Mouse (Mus musculus) liver (tissue): ENCODE measurements around the gene Hpn.

Experiments used
- DNase-seq: peaks from one replicate; pipeline ENCODE4 v3.0.0-alpha.2; 2020; ENCODE audit warnings: mixed read lengths

Gene Hpn

DNA sequence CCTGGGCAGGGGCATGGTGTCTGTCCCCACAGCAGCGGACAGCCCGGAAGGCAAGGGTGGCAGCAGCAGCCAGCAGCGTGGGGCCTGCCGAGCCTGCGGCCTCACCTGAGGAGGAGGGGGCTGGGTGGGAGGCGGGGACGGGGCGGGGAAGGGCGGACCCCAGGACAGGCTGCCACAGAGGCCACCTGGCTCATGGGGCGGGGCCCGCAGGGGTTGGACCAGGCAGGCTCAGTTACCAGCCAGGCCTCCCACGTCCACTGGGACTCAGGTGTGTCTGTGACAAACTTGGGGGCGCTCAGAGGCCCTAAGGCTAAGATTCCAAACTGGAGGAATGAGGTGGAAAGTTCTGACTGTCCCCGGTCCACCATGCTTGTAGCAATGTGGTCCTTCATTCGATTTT is at the start of gene Hpn:
Gene Hpn (minus strand): TSS at position 109 of the 400 bp plus-strand sequence.
- peak; percentile 70 for DNase-seq

GRCm38 (mm10) chr7:31164748-31165147 is 49.7 kb upstream of the Hpn start:
- DNase-seq, result no peak

GRCm38 (mm10) chr7:31163666-31164577 is 48.8 kb upstream of the Hpn start:
- no peak for DNase-seq

DNA sequence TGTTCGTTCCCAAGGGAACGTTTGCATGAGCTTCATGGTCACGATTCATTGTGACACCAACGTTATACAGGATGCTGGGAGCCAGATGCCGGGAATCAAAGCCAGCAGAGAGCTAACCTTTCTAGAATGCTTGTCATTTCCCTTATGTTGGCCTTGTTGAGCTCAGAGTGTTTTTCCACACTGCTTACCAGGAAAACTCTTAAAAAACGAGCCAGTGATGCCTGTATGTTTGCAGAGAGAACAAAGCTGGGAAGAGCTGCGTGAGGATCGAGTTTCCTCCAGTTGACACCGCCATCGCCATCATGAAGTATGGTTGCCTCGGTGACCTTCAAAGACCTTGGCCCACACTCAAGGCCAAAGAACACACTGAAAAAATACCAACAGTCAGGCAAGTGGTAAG is 47.2 kb upstream of the Hpn start:
- DNase-seq, result no peak

GRCm38 (mm10) chr7:31161831-31162230 is 46.7 kb upstream of the Hpn start:
- no peak for DNase-seq

DNA sequence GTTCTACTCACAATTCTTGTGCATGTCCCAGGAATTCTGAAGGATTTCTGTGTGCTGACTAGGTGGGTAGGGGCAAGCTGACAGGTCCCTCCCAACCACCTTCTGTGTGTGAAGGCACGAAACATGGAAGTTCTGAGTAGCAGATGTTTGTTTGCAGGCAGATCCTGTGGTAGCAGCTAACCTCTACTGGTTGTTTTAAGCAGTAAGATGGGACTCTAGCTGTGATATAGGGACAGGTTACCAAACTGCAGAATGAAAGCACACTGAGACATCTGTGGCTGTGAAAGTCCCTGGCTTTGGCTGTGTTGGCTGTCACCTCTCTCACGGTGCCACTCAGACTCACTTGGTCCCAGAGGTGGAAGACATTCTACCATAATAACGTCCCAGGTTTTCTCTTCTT is 46.2 kb upstream of the Hpn start:
- no peak for DNase-seq

DNA sequence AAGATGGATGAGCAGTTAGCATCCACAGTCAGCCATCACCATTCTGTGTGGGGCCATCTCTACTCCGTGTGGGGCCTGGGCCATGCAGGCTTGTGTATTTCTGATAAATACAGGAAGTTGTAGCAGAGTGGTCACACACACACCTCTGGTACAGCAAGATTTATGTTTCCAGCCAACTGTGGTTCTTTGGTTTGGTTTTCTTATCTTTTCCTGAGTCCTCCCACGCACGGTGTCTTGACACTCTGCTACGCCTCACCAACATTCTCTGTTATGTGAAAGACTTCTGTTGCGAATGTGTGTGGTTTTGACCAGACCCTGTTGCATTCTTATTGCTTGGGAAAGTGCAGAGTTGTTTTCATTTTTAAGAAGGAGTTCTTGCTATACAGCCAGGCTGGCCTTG is 45.7 kb upstream of the Hpn start:
- DNase-seq, result no peak

GRCm38 (mm10) chr7:31156034-31156928 is 41.2 kb upstream of the Hpn start:
- peak; percentile 50 for DNase-seq

DNA sequence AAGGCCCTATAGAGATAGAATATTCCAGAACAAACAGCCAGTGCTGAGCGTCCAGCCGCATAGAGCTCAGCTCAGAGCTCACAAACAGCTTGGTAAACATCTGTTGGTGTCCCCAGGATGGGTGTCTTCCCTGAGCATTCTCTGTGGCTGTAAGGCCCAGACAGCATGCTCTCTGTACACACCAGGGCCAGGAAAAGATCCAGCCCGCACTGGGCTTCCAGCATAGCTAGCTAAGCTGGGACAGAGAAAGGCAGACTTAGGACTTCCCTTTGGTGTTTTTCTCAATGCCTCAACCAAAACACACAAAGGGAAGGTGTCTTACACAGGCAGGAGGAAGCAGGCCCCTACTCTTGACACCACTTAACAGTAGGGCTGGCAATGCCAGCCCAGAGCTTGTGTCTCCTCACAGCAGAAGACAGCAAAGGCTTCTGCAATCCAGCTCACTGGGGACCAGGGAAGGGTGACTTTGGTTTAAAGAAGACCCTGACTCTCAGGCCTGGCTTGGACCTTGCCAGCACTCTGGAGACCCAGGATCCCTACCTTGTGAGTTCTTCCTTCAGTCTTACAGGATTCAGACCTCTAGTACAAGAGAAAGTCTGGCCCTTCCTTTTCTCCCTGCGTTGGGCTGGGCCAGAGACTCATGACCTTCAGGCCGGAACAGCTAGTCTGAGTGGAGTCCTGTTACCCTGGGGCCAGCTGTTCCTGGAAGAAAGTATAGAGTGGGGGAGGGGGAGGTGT is 40.4 kb upstream of the Hpn start, which contains the start of gene Gramd1a:
Gene Gramd1a (minus strand): TSS at position 601 of the 738 bp plus-strand sequence.
- no peak for DNase-seq

DNA sequence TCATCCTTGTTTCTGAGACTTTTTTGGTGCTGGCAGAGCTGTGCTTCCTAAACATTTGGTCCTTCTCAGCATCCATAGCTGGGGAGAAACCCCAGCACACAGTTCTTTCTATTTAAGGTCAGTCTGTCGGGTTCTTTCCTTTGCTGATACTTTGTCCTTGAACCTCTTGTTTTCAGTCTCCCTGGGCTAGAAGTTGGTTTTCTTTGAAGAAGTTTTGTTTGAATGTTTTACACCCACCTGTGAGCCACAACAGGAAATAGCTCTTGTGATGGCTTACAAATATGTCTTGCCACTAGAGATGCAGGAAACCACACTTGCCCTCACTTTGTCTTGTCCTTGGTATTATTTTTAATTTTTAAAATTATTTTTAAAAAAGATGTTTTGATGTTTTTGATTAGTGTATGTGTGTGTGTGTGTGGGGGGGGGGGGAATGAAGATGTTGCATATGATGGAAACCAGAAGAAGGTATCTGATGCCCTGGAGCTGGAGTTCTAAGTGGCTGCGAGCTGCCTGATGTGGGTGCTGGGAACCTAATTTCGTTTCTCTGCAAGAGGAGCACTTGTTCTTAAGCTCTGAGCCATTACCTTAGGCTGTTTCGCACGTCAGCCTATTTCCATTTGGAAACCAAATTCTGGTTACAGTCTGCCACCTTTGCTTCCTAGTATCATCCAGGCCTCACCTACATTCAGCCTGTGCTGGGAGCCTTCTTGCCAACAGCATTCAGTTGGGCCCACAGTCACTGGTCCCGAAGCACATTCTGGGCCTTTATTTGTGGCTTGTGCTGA is 38.6 kb upstream of the Hpn start:
- no peak for DNase-seq

- DNase-seq, result peak; percentile 58
Measured at GRCm38 (mm10) chr7:31151301-31152241, 36.5 kb upstream of the Hpn start.

- peak; percentile 83 for DNase-seq
Measured at GRCm38 (mm10) chr7:31150566-31151300, 35.6 kb upstream of the Hpn start.

GRCm38 (mm10) chr7:31149751-31150565 is 34.9 kb upstream of the Hpn start:
- no peak for DNase-seq

DNA sequence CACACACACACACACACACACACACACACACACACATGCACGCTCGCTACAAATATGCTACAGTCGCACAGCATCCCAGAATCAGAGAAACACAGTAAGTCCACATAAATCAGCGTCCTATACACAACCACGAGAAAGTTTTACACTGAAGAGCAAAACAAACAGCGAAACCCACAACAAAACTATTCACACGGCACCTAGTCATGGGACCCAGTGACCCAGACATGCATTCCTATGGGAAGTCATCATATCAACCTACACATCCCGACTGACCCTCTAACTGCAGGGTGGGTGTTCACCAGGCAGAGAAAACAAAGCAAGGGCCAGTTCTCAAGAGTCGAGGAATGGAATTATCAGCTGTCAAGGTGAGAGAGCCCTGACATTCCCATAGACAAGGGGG is 34.2 kb upstream of the Hpn start:
- no peak for DNase-seq

DNA sequence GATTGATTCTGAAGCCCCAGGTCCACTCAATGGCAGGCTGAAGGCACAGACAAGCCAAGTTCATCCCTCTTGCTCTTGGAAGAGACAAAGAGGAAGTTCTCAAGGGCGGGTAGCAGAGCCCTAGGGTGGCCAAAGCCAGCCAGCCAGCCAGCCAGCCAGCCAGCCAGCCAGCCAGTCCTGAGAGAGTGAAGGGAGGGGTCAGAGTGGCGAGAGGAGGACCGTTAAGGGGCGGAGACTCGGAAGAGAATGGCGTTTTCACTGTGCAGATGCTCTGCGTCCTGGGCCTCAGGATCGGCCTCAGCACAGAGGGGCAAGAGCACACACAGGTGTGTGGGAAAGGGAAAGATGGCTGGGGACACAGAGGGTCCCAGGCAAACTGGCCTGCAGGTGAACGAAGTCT is 33.7 kb upstream of the Hpn start:
- DNase-seq, result peak; percentile 68

GRCm38 (mm10) chr7:31148086-31148485 is 33.0 kb upstream of the Hpn start:
- no peak for DNase-seq

GRCm38 (mm10) chr7:31145596-31146160 is 30.6 kb upstream of the Hpn start:
- DNase-seq, result peak; percentile 21

DNA sequence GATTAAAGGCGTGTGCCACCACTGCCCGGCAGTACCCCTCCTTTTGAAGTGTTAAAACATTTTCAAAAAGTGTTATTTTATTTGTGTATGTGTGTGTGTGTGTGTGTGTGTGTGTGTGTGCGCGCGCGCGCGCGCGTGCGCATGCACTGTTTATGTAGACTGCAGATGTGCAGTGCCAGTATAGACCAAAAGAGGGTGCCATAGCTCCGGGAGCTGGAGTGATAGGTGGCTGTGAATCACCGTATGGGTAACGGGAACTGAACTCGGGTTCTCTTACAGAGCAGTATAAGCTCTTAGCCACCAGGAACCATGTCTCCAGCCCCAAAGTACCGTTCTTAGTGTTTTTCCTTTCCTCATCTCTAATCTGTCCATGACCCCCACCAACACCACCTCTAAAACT is 29.8 kb upstream of the Hpn start:
- no peak for DNase-seq

- DNase-seq, result no peak
Measured at GRCm38 (mm10) chr7:31140941-31141340, 25.9 kb upstream of the Hpn start.
